Mouse (Mus musculus): ENCODE measurements at regions not wholly inside any gene's neighbourhood (a gene's known extent, or its start where the extent isn't known, plus 50 kb on each side); places are given as distances from the start of the nearest gene placed in this dataset.

GRCm38 (mm10) chr14:98767481-98767880 is 226.6 kb downstream of the Rpl36a-ps1 start:
- H3K4me1 ChIP-seq (ENCODE audit: control insufficient read depth in 2 of 2, insufficient read depth in 2 of 2, low read length in 2 of 2), result no peaks in the 10 kb centered on the region
- no peak overlapping the region for H3K27ac ChIP-seq (replicated peaks in 1 of 2; ENCODE audit: control insufficient read depth in 1 of 2, insufficient read depth in 1 of 2, low read depth in 2 of 2, low read length in 2 of 2)
- no peaks in the 10 kb centered on the region for H3K36me3 ChIP-seq (ENCODE audit: control insufficient read depth, insufficient read depth, low read length)
- no peak overlapping the region for H3K4me3 ChIP-seq (ENCODE audit: control insufficient read depth in 1 of 2, insufficient read depth in 1 of 2, low read depth in 1 of 2, low read length in 2 of 2)
- WGBS, result 81% methylated on average over 7 of the region's 7 CpGs
- H3K9ac ChIP-seq (ENCODE audit: low read length), result no peak overlapping the region
- no peak overlapping the region for H3K4me2 ChIP-seq (ENCODE audit: low read length)
- ATAC-seq (ENCODE audit: insufficient number of reproducible peaks, insufficient read depth, low FRiP score, low read depth), result no peak
- H3K27me3 ChIP-seq (ENCODE audit: control insufficient read depth, insufficient read depth, low read length), result no peaks in the 10 kb centered on the region
- H3K9me3 ChIP-seq (ENCODE audit: control insufficient read depth, low read length), result no peaks in the 10 kb centered on the region

DNA sequence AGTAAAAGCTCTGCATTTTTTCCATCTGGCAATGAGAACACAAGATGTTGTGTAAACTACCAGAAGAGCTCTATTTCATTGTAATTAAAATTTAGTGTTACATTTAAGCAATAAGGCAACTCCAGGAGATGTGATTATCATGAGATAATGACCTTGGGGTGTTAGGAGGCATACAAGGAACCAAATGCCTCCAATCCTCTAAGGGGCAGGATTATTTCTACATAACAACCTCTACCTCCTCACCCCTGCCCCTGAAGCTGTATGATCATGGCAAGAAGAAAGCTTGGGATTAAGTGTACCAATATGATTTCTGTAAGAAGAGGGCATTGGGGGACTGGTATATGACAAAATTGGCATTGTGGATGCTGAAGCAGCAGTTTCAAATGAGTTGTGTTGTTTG is 228.8 kb downstream of the Rpl36a-ps1 start:
- Histone ChIP-seq H3K4me3 (ENCODE audit: control insufficient read depth in 1 of 2, insufficient read depth in 1 of 2, low read depth in 1 of 2, low read length in 2 of 2) (no peak overlapping the region), H3K27ac (replicated peaks in 1 of 2; ENCODE audit: control insufficient read depth in 1 of 2, insufficient read depth in 1 of 2, low read depth in 2 of 2, low read length in 2 of 2) (no peak overlapping the region), H3K9ac (ENCODE audit: low read length) (no peak overlapping the region), H3K27me3 (ENCODE audit: control insufficient read depth, insufficient read depth, low read length) (no peaks in the 10 kb centered on the region), H3K4me2 (ENCODE audit: low read length) (no peak overlapping the region), H3K36me3 (ENCODE audit: control insufficient read depth, insufficient read depth, low read length) (no peaks in the 10 kb centered on the region), H3K9me3 (ENCODE audit: control insufficient read depth, low read length) (no peaks in the 10 kb centered on the region), H3K4me1 (ENCODE audit: control insufficient read depth in 2 of 2, insufficient read depth in 2 of 2, low read length in 2 of 2) (no peaks in the 10 kb centered on the region)
- ATAC-seq (ENCODE audit: insufficient number of reproducible peaks, insufficient read depth, low FRiP score, low read depth), result no peak

- Histone ChIP-seq H3K36me3 (ENCODE audit: control insufficient read depth, insufficient read depth, low read length) (no peaks in the 10 kb centered on the region), H3K9ac (ENCODE audit: low read length) (no peak overlapping the region), H3K4me2 (ENCODE audit: low read length) (no peak overlapping the region), H3K4me1 (ENCODE audit: control insufficient read depth in 2 of 2, insufficient read depth in 2 of 2, low read length in 2 of 2) (no peaks in the 10 kb centered on the region), H3K9me3 (ENCODE audit: control insufficient read depth, low read length) (no peaks in the 10 kb centered on the region), H3K27me3 (ENCODE audit: control insufficient read depth, insufficient read depth, low read length) (no peaks in the 10 kb centered on the region), H3K4me3 (ENCODE audit: control insufficient read depth in 1 of 2, insufficient read depth in 1 of 2, low read depth in 1 of 2, low read length in 2 of 2) (no peak overlapping the region), H3K27ac (replicated peaks in 1 of 2; ENCODE audit: control insufficient read depth in 1 of 2, insufficient read depth in 1 of 2, low read depth in 2 of 2, low read length in 2 of 2) (no peak overlapping the region)
- WGBS, result 92% methylated on average over 6 of the region's 6 CpGs
- ATAC-seq (ENCODE audit: insufficient number of reproducible peaks, insufficient read depth, low FRiP score, low read depth), result no peak
Measured at GRCm38 (mm10) chr14:98750766-98751165, 243.4 kb downstream of the Rpl36a-ps1 start.

- Histone ChIP-seq H3K9ac (ENCODE audit: low read length) (no peak overlapping the region), H3K4me1 (ENCODE audit: control insufficient read depth in 2 of 2, insufficient read depth in 2 of 2, low read length in 2 of 2) (no peaks in the 10 kb centered on the region), H3K36me3 (ENCODE audit: control insufficient read depth, insufficient read depth, low read length) (no peaks in the 10 kb centered on the region), H3K27ac (replicated peaks in 1 of 2; ENCODE audit: control insufficient read depth in 1 of 2, insufficient read depth in 1 of 2, low read depth in 2 of 2, low read length in 2 of 2) (no peak overlapping the region), H3K9me3 (ENCODE audit: control insufficient read depth, low read length) (no peaks in the 10 kb centered on the region), H3K4me2 (ENCODE audit: low read length) (no peak overlapping the region), H3K4me3 (ENCODE audit: control insufficient read depth in 1 of 2, insufficient read depth in 1 of 2, low read depth in 1 of 2, low read length in 2 of 2) (no peak overlapping the region), H3K27me3 (ENCODE audit: control insufficient read depth, insufficient read depth, low read length) (no peaks in the 10 kb centered on the region)
- 59% methylated on average over 14 of the region's 14 CpGs for WGBS
- ATAC-seq (ENCODE audit: insufficient number of reproducible peaks, insufficient read depth, low FRiP score, low read depth), result no peak
Measured at GRCm38 (mm10) chr14:98749086-98750027, 244.8 kb downstream of the Rpl36a-ps1 start.

GRCm38 (mm10) chr14:98747159-98747775 is 246.9 kb downstream of the Rpl36a-ps1 start:
- H3K27me3 ChIP-seq (ENCODE audit: control insufficient read depth, insufficient read depth, low read length), result no peaks in the 10 kb centered on the region
- H3K4me1 ChIP-seq (ENCODE audit: control insufficient read depth in 2 of 2, insufficient read depth in 2 of 2, low read length in 2 of 2), result no peaks in the 10 kb centered on the region
- H3K36me3 ChIP-seq (ENCODE audit: control insufficient read depth, insufficient read depth, low read length), result no peaks in the 10 kb centered on the region
- no peak overlapping the region for H3K4me3 ChIP-seq (ENCODE audit: control insufficient read depth in 1 of 2, insufficient read depth in 1 of 2, low read depth in 1 of 2, low read length in 2 of 2)
- no peak for ATAC-seq (ENCODE audit: insufficient number of reproducible peaks, insufficient read depth, low FRiP score, low read depth)
- 87% methylated on average over 16 of the region's 16 CpGs for WGBS
- no peak overlapping the region for H3K4me2 ChIP-seq (ENCODE audit: low read length)
- no peaks in the 10 kb centered on the region for H3K9me3 ChIP-seq (ENCODE audit: control insufficient read depth, low read length)
- no peak overlapping the region for H3K9ac ChIP-seq (ENCODE audit: low read length)
- no peak overlapping the region for H3K27ac ChIP-seq (replicated peaks in 1 of 2; ENCODE audit: control insufficient read depth in 1 of 2, insufficient read depth in 1 of 2, low read depth in 2 of 2, low read length in 2 of 2)

- ATAC-seq (ENCODE audit: insufficient number of reproducible peaks, insufficient read depth, low FRiP score, low read depth), result no peak
- no peak overlapping the region for H3K4me3 ChIP-seq (ENCODE audit: control insufficient read depth in 1 of 2, insufficient read depth in 1 of 2, low read depth in 1 of 2, low read length in 2 of 2)
- H3K9me3 ChIP-seq (ENCODE audit: control insufficient read depth, low read length), result no peaks in the 10 kb centered on the region
- no peak overlapping the region for H3K4me2 ChIP-seq (ENCODE audit: low read length)
- H3K27ac ChIP-seq (replicated peaks in 1 of 2; ENCODE audit: control insufficient read depth in 1 of 2, insufficient read depth in 1 of 2, low read depth in 2 of 2, low read length in 2 of 2), result no peak overlapping the region
- H3K4me1 ChIP-seq (ENCODE audit: control insufficient read depth in 2 of 2, insufficient read depth in 2 of 2, low read length in 2 of 2), result no peaks in the 10 kb centered on the region
- no peaks in the 10 kb centered on the region for H3K27me3 ChIP-seq (ENCODE audit: control insufficient read depth, insufficient read depth, low read length)
- WGBS, result 64% methylated on average over 3 of the region's 3 CpGs
- H3K9ac ChIP-seq (ENCODE audit: low read length), result no peak overlapping the region
- no peaks in the 10 kb centered on the region for H3K36me3 ChIP-seq (ENCODE audit: control insufficient read depth, insufficient read depth, low read length)
Measured at GRCm38 (mm10) chr14:98730375-98730774, 263.7 kb downstream of the Rpl36a-ps1 start.

- 59% methylated on average over 2 of the region's 2 CpGs for WGBS
- Histone ChIP-seq H3K4me1 (ENCODE audit: control insufficient read depth in 2 of 2, insufficient read depth in 2 of 2, low read length in 2 of 2) (no peaks in the 10 kb centered on the region), H3K27me3 (ENCODE audit: control insufficient read depth, insufficient read depth, low read length) (no peaks in the 10 kb centered on the region), H3K9ac (ENCODE audit: low read length) (no peak overlapping the region), H3K4me3 (ENCODE audit: control insufficient read depth in 1 of 2, insufficient read depth in 1 of 2, low read depth in 1 of 2, low read length in 2 of 2) (no peak overlapping the region), H3K36me3 (ENCODE audit: control insufficient read depth, insufficient read depth, low read length) (no peaks in the 10 kb centered on the region), H3K9me3 (ENCODE audit: control insufficient read depth, low read length) (no peaks in the 10 kb centered on the region), H3K27ac (replicated peaks in 1 of 2; ENCODE audit: control insufficient read depth in 1 of 2, insufficient read depth in 1 of 2, low read depth in 2 of 2, low read length in 2 of 2) (no peak overlapping the region), H3K4me2 (ENCODE audit: low read length) (no peak overlapping the region)
- no peak for ATAC-seq (ENCODE audit: insufficient number of reproducible peaks, insufficient read depth, low FRiP score, low read depth)
Measured at GRCm38 (mm10) chr14:98728863-98729262, 265.3 kb downstream of the Rpl36a-ps1 start.
